Mouse (Mus musculus) CH12.LX (cell line): ENCODE data around the gene Tmem106a.

Experiments used
- CTCF ChIP-seq, 2 experiments: IDR thresholded peaks in 1 of 2; conservative IDR thresholded peaks in 1 of 2; 2 replicates each; pipeline ENCODE4 v1.5.1; 2011 to 2012; ENCODE audit warnings: low read depth in 2 of 2, low read length in 2 of 2, improper control_type of control experiment in 1 of 2, inconsistent platforms in 1 of 2, mild to moderate bottlenecking in 1 of 2, moderate library complexity in 1 of 2
- E2F4 ChIP-seq: IDR thresholded peaks from 2 replicates; pipeline ENCODE4 v1.6.1; 2011; ENCODE audit warnings: low read depth, low read length, improper control_type of control experiment; ENCODE audit not compliant: insufficient replicate concordance
- HCFC1 ChIP-seq: IDR thresholded peaks from 2 replicates; pipeline ENCODE4 v1.6.1; 2012; ENCODE audit warnings: low read depth, mild to moderate bottlenecking, inconsistent platforms, low read length, improper control_type of control experiment

GRCm38 (mm10) chr11:101616948-101617767, 35.1 kb downstream of the Tmem106a start:
- TF ChIP-seq HCFC1 (no peak), E2F4 (no peak), CTCF (conservative IDR thresholded peaks at IDR 0.05 in 1 of 2, IDR thresholded peaks at IDR 0.05 in 1 of 2; ENCODE audit: low read depth in 2 of 2, low read length in 2 of 2) (no peak)
